Mouse (Mus musculus) embryonic stem cell, embryonic (primary cell): ENCODE data around the gene B3gnt2.

Experiments
- CTCF ChIA-PET, 4 experiments: fragments of 300-600 bp in 2 of 4; fragments of 350-600 bp in 2 of 4; sonication (Branson Sonifier 250); formaldehyde crosslinking; loops; one replicate each; lab custom pipeline; 2022; ENCODE audit warnings: inconsistent platforms in 2 of 4; lab: Charles Lee
- POLR2A ChIA-PET, 4 experiments: fragments of 300-600 bp in 2 of 4; fragments of 350-600 bp in 2 of 4; sonication (Branson Sonifier 250); formaldehyde crosslinking; loops; one replicate each; lab custom pipeline; 2022; ENCODE audit warnings: antibody characterized with exemption in 4 of 4, inconsistent platforms in 1 of 4; lab: Charles Lee

Gene B3gnt2

GRCm38 (mm10) chr11:22839456-22839855, 21.3 kb downstream of the B3gnt2 start:
- POLR2A ChIA-PET, result interaction anchor here (0.6 to 30.7 kb wide), 19 partner anchors 9 to 778 kb away, joined by 3 to 437 read pairs (median 6); partner anchors contain the start of gene B3gnt2 (in 2 of the 4)
- CTCF ChIA-PET, result interaction anchor here (0.6 to 3.8 kb wide), 6 partner anchors 8 to 213 kb away, joined by 3 to 25 read pairs (median 4); no protein-coding TSS in a partner anchor

DNA sequence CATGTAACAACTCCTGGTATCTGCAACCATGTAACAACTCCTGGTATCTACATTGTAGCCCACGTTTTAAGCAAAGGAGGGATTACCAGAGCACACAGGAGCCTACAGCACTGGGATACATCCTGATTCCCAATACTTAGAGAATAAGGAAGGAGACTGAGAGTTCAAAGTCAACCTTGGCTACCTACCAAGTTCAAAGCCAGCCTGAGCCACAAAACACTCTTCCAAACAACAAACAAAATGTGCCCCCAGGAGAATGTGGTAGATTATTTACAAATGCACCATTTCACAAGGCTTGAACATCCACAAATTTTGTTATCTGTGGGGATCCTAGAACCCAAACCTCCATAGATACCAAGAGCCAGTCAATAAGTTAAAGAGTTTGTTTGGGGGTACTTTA, 22.4 kb downstream of the B3gnt2 start:
- CTCF ChIA-PET, result no interaction called here
- POLR2A ChIA-PET, result interaction anchor here in 1 of 4 experiments (1.2 to 30.7 kb wide), 4 partner anchors 8 to 21 kb away, joined by 3 to 437 read pairs (median 64); partner anchors contain the start of gene B3gnt2

DNA sequence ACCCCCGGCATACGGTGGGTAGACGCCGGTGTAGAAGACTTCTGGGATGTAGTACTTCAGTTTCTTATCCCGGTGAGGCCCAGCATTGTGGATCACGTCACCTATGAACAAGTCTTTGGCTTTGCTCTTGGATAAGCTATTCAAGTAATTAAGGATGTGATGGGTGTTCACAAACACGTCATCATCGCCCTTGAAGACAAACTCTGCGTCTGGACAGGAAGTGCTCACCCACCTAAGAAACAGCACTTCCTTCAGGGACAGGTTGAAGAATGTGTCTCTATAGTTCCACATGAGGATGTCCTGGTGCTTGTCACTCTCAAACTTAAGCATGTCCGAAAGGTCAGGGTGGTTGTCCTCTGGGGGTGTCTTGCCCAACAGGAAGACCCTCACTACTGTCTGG, 24.5 kb downstream of the B3gnt2 start:
- CTCF ChIA-PET, result no interaction called here

GRCm38 (mm10) chr11:22832600-22832999, 28.2 kb downstream of the B3gnt2 start:
- CTCF ChIA-PET, result interaction anchor here in 2 of 4 experiments (0.9 to 1.7 kb wide), 2 partner anchors 9 to 55 kb away, joined by 4 read pairs; no protein-coding TSS in a partner anchor
- POLR2A ChIA-PET, result interaction anchor here in 3 of 4 experiments (0.6 to 30.7 kb wide), 8 partner anchors 8 to 158 kb away, joined by 3 to 437 read pairs (median 6); partner anchors contain the start of gene B3gnt2 (in 1 of the 3)

More for the DNA sequence above, 24.5 kb downstream of the B3gnt2 start:
- POLR2A ChIA-PET, result interaction anchor here in 2 of 4 experiments (0.5 to 30.7 kb wide), 6 partner anchors 9 to 129 kb away, joined by 3 to 437 read pairs (median 5); partner anchors contain the start of gene B3gnt2 (in 1 of the 2)

- CTCF ChIA-PET, result interaction anchor here in 2 of 4 experiments (0.7 to 1.0 kb wide), 3 partner anchors 8 to 863 kb away, joined by 3 to 4 read pairs (median 4); no protein-coding TSS in a partner anchor
Measured at GRCm38 (mm10) chr11:22831916-22832315, 28.8 kb downstream of the B3gnt2 start.

GRCm38 (mm10) chr11:22830684-22831083, 30.1 kb downstream of the B3gnt2 start:
- ChIA-PET POLR2A (interaction anchor here (0.6 to 30.7 kb wide), 47 partner anchors 9 to 1566 kb away, joined by 3 to 437 read pairs (median 4); partner anchors contain the start of genes B3gnt2 (in 2 of the 4) and Zrsr1 (in 1 of the 4)), CTCF (interaction anchor here in 3 of 4 experiments (0.7 to 1.7 kb wide), 5 partner anchors 9 to 94 kb away, joined by 3 to 6 read pairs (median 5); no protein-coding TSS in a partner anchor)

More at GRCm38 (mm10) chr11:22831916-22832315, 28.8 kb downstream of the B3gnt2 start:
- POLR2A ChIA-PET, result interaction anchor here in 3 of 4 experiments (0.6 to 30.7 kb wide), 13 partner anchors 9 to 265 kb away, joined by 3 to 437 read pairs (median 7); partner anchors contain the start of gene B3gnt2 (in 2 of the 3)

DNA sequence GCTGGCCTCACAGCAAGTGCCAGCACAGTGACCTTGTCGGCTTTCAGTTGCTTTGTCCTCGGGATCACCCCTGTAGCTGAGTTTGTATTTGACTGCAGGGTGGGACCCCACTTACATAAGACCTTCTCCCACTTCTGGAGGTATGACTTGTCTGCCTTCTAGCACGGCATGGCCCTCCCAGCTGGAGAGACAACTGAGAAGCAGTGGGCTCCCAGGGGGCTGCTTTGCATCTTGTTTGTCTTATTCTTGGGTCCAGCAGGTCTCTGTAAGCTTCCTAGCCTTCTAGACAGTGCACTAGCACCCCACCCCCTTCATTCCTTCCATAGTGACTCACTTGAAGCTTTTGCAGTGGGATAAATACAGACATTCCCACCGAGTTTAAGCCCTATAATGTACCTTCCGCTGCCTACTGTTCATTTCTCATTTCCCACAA, 30.6 kb downstream of the B3gnt2 start:
- ChIA-PET POLR2A (interaction anchor here (0.6 to 30.7 kb wide), 50 partner anchors 9 to 1565 kb away, joined by 3 to 437 read pairs (median 4); partner anchors contain the start of genes B3gnt2 (in 2 of the 4), Cct4 (in 1 of the 4) and Zrsr1 (in 1 of the 4)), CTCF (interaction anchor here in 3 of 4 experiments (0.7 to 1.7 kb wide), 4 partner anchors 15 to 93 kb away, joined by 3 to 6 read pairs (median 6); no protein-coding TSS in a partner anchor)

DNA sequence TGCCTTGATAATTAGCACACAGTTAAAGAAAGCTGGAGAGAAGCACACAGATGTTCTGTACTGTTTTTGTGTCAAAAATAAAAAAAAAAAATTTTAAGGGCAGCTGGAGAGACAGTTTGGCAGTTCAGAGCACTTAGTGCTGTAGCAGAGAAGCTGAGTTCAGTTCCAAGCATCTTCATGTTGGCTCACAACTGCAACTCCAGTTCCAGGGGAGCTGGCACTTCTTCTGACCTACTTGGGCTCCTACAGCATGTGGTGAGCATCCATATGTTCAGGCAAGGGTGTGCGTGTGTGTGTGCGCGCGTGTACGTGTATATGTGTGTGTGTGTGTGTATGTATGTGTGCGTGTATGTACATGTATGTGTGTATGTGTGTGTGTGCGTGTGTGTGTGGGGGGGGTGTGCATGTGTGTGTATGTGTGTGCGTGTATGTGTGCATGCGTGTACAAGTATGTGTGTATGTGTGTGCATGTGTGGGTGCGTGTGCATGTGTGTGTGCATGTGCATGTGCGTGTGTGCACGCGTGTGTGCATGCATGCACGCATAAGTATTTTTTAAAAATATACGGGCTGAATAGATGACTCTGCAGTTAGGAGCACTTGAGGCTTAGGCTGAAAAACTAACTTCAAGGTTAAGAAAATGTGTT, 31.7 kb downstream of the B3gnt2 start:
- POLR2A ChIA-PET, result interaction anchor here in 3 of 4 experiments (0.7 to 30.7 kb wide), 26 partner anchors 8 to 222 kb away, joined by 3 to 437 read pairs (median 6); partner anchors contain the start of gene B3gnt2 (in 2 of the 3)
- CTCF ChIA-PET, result interaction anchor here in 2 of 4 experiments (0.6 to 1.1 kb wide), 3 partner anchors 14 to 140 kb away, joined by 3 to 5 read pairs (median 4); no protein-coding TSS in a partner anchor

DNA sequence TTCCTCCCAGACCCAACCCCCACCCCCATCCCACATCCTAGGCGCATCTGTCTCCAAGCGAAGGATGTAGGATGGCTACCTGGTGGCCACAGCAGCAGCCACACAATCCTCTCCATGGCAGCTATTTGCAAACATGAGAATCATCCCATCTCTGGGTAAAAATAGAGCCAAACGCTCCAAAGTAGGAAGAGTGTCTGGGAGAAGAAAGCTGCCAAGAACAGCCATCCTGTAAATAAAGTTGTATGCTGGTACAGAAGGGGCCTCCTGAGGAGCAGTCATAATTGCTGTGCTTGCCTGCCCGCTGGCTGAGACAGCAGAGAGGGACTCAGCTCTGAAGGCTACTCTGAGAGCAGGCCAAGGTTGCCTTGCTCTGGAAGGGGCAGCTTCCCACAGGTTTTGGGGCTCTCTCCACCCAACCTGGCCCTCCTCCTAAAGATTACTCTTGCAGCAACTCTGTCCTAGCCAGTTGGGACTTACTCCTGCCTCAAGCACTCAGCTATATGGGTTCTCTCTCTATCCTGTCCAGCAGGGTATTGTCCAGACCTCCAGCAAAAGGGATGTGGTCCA, 33.2 kb downstream of the B3gnt2 start:
- POLR2A ChIA-PET, result interaction anchor here in 3 of 4 experiments (0.5 to 30.7 kb wide), 17 partner anchors 9 to 206 kb away, joined by 3 to 437 read pairs (median 5); partner anchors contain the start of gene B3gnt2 (in 1 of the 3)
- CTCF ChIA-PET, result no interaction called here

- ChIA-PET CTCF (no interaction called here), POLR2A (interaction anchor here in 3 of 4 experiments (0.5 to 30.7 kb wide), 19 partner anchors 9 to 205 kb away, joined by 3 to 437 read pairs (median 4); partner anchors contain the start of genes B3gnt2 (in 1 of the 3), Commd1 (in 1 of the 3) and Gm28048 (in 1 of the 3))
Measured at GRCm38 (mm10) chr11:22826665-22827064, 34.1 kb downstream of the B3gnt2 start.

- CTCF ChIA-PET, result interaction anchor here in 1 of 4 experiments (0.8 kb wide), 1 partner anchor 131 kb away, joined by 3 read pairs; no protein-coding TSS in a partner anchor
- POLR2A ChIA-PET, result interaction anchor here in 3 of 4 experiments (0.5 to 30.7 kb wide), 17 partner anchors 10 to 322 kb away, joined by 3 to 437 read pairs (median 4); partner anchors contain the start of genes B3gnt2 (in 1 of the 3), Commd1 (in 1 of the 3) and Gm28048 (in 1 of the 3)
Measured at GRCm38 (mm10) chr11:22826051-22826450, 34.7 kb downstream of the B3gnt2 start.

- ChIA-PET POLR2A (interaction anchor here in 2 of 4 experiments (0.5 to 30.7 kb wide), 10 partner anchors 11 to 322 kb away, joined by 3 to 437 read pairs (median 10); partner anchors contain the start of gene B3gnt2 (in 1 of the 2)), CTCF (interaction anchor here in 1 of 4 experiments (0.8 kb wide), 1 partner anchor 131 kb away, joined by 3 read pairs; no protein-coding TSS in a partner anchor)
Measured at GRCm38 (mm10) chr11:22825548-22825947, 35.2 kb downstream of the B3gnt2 start.

GRCm38 (mm10) chr11:22824049-22824705, 36.6 kb downstream of the B3gnt2 start:
- CTCF ChIA-PET, result interaction anchor here (0.5 to 1.5 kb wide), 6 partner anchors 9 to 149 kb away, joined by 3 to 5 read pairs (median 4); no protein-coding TSS in a partner anchor
- POLR2A ChIA-PET, result interaction anchor here in 3 of 4 experiments (0.6 to 30.7 kb wide), 26 partner anchors 9 to 203 kb away, joined by 3 to 437 read pairs (median 4); partner anchors contain the start of gene B3gnt2 (in 2 of the 3)

DNA sequence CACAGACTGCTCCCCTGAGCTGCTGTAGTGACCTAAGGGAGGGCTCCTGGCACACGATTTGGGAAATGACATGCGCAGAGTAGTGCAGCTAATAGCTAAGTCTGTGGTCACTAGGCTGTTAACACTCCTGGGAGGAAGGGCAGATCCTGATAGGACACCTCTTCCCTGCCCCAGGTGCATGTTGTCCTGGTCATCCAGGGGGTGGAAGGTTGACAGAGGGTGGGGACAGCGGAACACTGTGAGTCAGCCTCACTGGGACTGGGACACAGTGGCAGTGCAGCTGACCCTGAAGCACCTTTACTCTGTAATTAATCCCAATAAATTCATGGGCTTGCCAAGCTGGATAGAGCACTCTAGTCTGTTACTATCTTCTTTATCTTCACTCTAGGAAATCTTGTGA, 39.5 kb downstream of the B3gnt2 start:
- ChIA-PET POLR2A (interaction anchor here (0.7 to 30.7 kb wide), 11 partner anchors 9 to 202 kb away, joined by 3 to 437 read pairs (median 5); partner anchors contain the start of gene B3gnt2 (in 1 of the 4)), CTCF (interaction anchor here in 2 of 4 experiments (0.7 to 0.9 kb wide), 2 partner anchors 43 to 357 kb away, joined by 4 read pairs; no protein-coding TSS in a partner anchor)

- ChIA-PET POLR2A (interaction anchor here in 2 of 4 experiments (0.7 to 6.8 kb wide), 9 partner anchors 9 to 139 kb away, joined by 3 to 36 read pairs (median 5); partner anchors contain the start of gene B3gnt2 (in 1 of the 2)), CTCF (interaction anchor here in 1 of 4 experiments (0.6 kb wide), 1 partner anchor 132 kb away, joined by 3 read pairs; no protein-coding TSS in a partner anchor)
Measured at GRCm38 (mm10) chr11:22818371-22818770, 42.4 kb downstream of the B3gnt2 start.

- ChIA-PET CTCF (interaction anchor here in 1 of 4 experiments (0.6 kb wide), 1 partner anchor 131 kb away, joined by 3 read pairs; no protein-coding TSS in a partner anchor), POLR2A (interaction anchor here in 2 of 4 experiments (0.6 to 6.8 kb wide), 8 partner anchors 8 to 230 kb away, joined by 3 to 36 read pairs (median 4); no protein-coding TSS in a partner anchor)
Measured at GRCm38 (mm10) chr11:22815877-22816276, 44.9 kb downstream of the B3gnt2 start.
